Mouse (Mus musculus): ENCODE results near the gene Slc22a22.
A peak's percentile ranks its signal among the peaks of the same experiment; 100 is the strongest.

Slc22a22 gene

DNA sequence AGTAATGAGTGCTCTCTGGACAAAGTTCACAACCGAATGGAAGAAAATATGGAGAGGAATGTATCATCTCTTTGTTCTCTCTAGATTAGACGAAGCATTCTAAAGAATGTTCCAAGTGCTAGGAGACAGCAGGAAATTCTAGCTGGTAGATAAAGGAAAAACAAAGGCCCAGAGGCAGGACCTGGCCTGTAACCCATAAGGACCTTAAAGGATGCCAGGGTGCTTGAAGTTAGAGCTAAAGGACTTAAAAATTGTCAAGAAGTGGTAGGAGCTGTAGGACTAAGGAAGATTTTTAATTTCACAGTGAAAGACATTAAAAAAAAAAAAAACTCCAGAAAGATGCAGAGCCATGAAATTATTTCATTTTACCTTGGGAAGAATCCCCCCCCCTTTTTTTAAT lies at the start of gene Slc22a22:
Gene Slc22a22 (minus strand): TSS at position 101 of the 400 bp plus-strand sequence.
- no peak for DNase-seq (ENCODE audit: extremely low read depth, low read depth)

DNA sequence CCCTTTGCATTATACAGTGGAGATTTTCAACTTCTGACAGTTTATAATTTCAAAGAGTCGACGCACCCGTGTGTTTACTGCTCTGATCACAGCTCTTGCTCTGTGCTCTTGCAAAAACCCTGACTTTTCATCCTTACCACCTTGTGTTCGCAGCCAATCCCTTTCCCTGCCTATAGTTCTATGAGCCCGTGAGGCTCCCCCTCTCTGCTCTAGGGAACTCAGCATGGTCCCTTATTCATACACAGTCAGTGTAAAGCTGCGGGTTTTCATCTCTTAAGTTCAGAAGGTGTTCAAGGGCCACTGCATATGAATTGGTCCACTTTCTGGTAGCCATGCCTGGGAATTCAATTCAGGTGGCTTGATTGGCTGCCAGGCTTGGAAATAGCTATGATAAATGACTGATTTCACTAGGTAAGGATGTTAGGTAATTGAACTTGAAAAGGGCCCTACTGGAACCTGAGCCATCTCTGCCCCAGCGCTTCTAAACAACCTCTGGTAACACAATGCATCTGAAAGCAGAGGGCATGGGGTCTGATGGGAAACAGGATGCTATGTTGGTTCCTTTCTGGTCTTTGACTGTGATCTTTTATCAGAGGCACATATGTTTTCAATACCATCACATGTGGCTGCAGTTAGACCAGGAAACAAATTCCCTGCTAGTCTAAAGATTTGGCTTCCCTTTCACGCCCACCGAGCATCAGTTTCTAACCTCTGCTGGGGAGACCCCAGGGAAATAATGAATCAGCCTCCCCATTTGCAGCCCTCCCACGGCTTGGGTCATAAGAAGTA lies 46.3 kb upstream of the Slc22a22 start:
- DNase-seq (ENCODE audit: extremely low read depth, low read depth): no peak

DNA sequence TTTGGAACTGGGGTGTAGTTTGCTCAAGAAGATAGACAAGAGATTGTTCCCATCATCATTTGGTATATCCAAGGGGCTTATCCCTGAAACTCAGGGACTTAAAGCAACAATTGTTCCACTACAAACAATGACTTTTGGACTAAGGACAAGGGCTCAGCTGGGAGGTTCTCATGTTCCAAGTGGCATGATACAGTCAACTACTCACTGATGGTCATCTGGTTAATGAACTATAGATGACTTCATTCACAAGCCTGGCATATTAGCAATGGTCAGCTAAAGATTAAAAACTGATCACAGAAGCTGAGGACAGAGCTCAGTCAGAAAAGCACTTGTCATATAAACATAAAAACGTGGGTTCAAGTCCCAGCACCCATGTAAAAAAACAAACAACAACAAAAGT lies 44.7 kb upstream of the Slc22a22 start:
- DNase-seq (ENCODE audit: extremely low read depth, low read depth): no peak

DNA sequence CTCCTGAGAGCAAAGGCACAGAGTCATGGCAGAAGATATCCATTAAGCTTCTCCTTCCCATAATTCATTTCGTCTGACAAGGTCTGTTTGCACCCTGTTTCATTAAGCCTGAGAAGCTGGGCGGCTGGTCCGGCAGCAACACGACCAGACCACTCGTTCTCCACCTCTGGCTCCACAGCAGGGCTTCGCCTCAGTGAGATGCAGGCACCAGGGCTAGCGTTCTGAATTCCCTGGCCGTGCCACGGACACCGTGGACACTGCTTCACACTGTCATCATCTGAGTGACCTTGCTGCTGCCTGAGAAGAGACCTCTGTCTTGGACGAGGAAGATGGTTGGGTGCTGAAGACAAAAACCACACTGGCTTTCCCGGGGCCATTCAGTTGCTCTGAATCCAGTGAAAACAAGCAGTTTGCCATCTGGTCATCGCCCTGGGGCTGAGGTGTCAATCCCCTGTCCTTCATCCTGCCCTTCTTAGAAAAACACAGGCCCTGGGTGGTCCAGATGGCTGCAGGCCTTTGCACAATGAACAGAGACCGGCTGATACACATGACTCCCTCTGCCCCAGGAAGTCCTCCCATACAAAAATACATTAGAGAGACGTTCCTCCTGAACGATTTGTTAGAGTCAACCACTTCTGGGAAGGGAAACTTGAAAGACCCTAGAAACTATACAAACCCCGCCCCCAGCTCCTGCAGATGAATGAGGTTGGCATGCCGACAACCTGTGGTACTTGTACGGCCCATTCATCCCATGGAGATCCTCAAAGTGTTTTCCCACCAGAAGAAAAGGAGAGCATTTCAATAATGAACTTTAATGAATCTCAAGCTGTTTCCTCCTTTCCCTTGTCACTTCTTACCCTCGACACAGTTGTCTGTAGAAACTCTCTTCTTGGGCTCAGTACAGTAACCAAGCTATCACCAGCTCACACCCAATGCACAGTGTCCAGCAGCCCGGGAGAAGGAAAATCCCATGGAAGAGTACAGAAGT lies 32.1 kb upstream of the Slc22a22 start:
- DNase-seq (ENCODE audit: extremely low read depth, low read depth): no peak

DNA sequence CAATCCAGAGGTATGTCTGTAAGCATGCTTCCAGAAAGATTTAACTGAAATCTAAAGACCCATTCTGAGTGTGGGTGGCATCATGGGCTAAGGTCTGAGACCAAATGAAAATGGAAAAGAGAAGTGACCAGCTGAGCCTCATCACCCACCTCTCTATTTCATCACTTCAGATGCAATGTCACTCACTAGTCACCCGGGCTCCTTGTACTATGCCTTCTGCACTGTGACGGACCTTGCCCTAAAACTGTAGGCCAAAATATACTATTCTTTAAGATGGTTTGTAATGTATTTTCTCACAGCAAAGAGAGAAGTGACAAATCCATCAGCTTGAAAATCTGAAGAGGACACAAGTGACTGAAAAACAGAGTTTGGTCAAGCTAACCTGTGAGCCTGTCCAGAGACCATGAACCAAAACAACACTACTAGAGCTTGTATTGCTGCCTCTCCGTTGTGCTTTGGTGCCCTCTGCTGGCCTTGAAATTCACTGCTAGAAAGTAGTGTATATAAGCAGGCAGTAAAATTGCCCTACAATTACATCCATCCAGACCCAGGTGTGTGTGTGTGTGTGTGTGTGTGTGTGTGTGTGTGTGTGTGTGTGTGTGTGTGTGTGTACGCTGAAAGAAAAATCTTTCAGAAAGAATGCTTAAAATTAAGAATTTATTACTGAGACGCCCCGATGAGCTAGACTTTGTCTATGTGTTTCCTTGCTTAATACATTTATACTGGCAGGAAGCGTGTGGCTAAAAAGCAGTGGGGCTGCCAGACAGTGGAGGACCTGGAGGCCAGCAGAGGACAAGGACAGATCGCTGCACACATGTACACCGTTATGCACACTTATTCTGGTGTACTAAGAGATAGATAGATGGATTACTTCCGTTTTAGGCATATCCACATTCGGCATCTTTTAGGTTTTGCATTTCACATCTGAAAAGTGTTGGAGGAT lies 31.1 kb upstream of the Slc22a22 start:
- peak; percentile 28 for DNase-seq (ENCODE audit: extremely low read depth, low read depth)

DNA sequence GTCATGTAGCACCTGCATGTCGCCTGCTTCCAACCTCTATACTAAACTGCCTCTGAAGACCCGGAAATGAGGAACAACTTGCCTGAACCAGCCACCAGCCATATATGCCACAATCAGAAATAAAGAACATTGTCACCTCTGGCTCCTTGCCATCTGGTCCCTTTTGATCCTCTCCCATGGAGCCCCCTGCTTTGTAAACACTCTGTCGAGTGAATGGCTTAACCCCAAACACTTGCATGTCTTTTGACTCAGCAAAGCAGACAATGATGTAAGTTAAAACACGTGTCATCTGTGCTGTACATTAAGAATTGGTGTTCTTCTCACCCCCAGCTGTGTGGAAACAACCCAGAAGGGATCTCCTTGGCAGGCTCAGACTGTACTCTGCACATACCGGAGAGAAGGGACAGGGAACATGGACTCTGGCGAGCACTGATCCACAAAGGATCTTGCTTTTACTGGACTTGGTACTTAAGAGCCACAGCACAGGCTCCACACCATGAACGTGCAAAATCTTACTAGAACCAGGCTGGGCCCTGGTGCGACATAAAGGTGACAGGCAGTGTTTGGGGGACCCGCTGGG lies 26.8 kb upstream of the Slc22a22 start:
- no peak for DNase-seq (ENCODE audit: extremely low read depth, low read depth)

DNA sequence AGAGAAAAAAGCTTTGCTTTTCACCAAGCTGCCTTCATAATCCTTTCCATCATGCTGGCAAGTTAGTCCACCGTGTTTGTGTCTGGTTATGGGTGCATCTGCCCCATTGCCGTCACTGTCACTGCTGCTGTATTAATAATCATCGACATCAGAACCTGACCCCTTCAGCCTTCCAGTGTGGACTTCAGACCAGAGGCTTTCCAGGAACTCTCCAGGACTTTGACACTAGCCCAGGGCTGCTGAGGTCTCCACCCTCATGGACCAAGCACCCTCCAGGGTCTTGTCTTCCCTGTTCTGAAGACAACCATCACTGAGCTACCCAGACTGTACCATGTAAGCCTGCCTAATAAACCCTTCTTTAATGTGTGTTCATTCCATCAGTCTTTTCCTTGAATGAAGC lies 26.2 kb upstream of the Slc22a22 start:
- DNase-seq (ENCODE audit: extremely low read depth, low read depth): no peak

DNA sequence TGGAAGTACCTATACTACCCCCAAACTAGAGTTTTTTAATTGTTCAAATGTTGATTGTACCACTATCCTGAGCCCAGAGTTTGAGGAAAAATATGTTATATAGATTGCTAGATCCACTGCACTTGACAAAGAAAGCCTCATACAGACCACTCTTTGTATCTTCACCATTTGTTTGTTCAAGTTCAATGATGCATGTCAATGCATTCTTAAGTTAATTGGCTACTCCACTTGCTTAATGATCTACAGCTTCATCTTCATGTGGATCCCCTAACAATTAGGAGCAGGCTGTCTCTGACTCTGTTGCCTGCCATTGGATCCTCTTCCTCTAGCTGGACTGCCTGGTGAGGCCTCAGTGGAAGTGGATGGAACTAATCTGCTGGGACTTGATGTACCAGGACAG lies 24.1 kb upstream of the Slc22a22 start:
- no peak for DNase-seq (ENCODE audit: extremely low read depth, low read depth)

DNA sequence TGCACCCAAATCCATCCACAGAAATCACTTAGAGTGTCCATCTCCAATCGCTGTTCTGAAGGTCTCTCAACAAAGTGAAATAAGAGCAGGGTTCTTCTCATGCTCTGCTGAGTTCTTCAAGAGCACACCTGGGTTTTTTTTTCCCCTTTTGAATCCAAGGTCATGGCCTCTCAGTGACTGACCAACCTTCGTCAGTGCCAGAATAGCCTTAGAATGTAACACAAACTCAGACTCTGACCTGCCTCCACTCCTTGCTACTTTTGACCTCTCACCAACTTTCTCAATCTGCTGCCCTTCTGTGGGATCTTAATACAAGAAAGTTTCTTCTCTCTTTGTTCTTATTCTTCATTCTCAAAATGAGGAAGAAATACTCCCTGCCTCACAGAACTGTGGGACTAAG lies 18.7 kb upstream of the Slc22a22 start:
- no peak for DNase-seq (ENCODE audit: extremely low read depth, low read depth)

DNA sequence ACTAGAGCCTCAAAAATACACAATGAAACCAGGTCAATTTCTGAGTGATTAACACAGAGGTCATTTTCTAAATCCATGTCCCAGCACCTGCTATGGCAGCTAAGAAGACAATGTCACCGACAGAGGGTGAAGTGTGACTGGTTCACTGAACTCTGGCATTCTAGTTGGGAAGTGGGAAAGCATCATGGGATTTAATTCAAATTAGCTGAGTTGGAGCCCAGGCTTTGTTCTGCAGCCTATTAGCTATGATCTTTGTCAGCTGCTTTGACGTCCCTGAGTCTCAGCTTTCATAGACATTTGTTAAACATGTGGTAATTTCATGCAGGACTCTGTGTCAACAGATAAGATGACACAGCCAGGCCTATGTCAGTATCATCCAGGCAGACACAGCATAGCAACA lies 5.1 kb upstream of the Slc22a22 start:
- no peak for DNase-seq (ENCODE audit: extremely low read depth, low read depth)

DNA sequence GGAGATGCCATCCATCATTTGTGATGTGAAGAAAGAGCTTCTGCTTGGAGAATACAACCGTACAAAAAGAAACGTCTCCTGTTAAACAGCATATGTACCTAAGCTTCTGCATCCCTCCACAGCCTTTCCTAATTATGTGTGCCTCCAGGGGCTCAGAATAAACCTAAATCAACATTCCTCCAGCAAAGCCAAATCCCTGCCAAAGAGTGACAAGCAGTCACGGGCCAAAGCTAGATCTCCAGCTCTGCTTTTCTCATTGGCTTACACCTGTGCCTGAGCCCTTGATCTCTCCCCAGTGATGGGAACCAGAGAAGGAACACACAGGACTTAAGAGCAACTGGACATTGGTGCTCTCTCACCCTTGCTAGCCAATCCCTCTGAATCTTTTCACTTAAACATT lies 5.8 kb downstream of the Slc22a22 start:
- DNase-seq (ENCODE audit: extremely low read depth, low read depth): no peak

DNA sequence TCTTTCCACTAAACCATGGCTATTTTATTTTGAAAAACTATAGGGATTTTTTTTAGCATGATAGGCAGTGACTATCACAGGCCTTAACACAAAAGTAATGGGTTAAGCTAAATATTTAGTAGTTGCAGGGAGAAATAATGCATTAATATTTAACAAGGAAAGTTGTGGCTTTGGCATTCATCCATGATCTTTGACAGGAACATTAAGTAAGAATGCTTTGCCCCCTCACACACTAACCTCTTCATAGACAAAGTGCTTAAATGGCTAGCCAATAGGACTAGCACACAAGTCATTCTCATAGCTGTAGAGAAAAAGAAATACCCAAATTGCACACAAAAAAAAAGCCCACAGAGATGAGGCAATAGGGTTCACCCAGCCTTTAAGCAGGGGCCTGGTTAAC lies 11.4 kb downstream of the Slc22a22 start:
- no peak for DNase-seq (ENCODE audit: extremely low read depth, low read depth)

DNA sequence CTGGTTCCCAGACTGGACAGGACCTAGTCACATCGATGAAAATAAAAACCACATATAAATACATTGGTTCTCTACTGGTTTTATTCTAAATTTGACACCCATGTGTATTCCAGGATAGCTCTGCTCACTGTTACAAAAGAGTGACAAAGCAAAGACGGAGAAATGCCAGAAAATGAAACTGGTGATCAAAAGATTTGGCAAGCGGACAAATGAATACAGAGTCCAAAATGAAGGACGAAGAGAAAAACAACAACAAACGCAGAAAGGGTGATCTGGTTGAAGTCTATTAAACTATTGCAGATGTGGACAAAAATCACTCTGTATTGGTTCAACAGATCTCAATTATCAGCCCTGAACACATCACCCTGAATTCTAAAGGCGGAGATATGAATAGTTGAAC lies 12.4 kb downstream of the Slc22a22 start:
- DNase-seq (ENCODE audit: extremely low read depth, low read depth): no peak

DNA sequence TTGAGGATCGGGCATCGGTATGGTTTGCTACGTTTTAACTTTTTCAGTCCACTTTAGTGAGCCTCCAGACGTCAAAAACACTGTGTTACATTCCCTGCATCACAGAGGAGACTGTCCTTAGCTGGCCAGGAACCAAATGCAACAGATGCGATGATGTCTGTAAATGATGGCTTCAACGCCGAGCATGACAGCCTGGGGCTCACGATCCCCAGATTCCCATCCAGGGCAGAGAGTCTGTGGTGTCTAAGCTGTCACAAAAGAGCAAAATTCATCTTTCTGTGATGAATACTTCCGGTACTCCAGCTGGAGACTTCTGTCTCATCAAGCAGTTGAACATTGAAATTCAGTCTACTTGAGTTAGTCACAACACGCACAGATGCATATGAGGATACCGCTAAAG lies 13.4 kb downstream of the Slc22a22 start:
- no peak for DNase-seq (ENCODE audit: extremely low read depth, low read depth)

DNA sequence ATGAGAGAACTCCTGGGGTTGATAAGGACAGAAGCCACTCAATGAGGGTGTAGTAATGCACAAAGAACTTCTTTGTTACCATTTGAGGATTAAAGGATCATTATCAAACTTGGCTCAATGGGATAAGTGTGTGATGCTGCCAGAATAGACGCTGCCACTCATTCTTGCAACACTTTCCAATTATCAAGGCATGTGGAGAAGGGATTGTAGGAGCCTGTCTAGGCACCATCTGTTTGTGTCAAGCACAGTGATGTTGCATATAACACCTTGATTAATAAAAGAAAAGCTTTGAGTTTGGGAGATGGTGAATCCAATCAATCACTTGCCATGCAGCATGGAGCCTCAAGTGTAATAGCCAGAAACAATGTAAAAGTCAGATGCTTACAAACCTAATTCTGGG lies 16.1 kb downstream of the Slc22a22 start:
- DNase-seq (ENCODE audit: extremely low read depth, low read depth): no peak

DNA sequence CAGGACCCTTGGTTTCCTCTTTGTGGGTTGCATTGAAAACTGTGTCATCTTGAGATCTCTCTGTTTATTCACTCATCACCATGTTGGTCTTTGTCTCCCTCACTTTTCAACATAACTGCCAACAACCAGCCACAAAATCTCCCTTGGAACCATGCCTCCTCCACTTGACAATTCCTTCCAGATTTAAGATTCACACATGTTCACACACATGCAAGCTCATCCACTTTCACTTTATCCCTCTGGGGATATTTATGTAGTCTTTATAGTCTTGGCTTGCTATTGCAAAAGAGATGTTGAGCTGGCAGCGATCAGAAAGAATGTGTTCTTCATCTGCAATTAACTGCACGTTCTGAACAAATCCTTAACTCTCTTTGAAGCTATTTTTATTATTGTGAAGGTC lies 20.1 kb downstream of the Slc22a22 start:
- no peak for DNase-seq (ENCODE audit: extremely low read depth, low read depth)

DNA sequence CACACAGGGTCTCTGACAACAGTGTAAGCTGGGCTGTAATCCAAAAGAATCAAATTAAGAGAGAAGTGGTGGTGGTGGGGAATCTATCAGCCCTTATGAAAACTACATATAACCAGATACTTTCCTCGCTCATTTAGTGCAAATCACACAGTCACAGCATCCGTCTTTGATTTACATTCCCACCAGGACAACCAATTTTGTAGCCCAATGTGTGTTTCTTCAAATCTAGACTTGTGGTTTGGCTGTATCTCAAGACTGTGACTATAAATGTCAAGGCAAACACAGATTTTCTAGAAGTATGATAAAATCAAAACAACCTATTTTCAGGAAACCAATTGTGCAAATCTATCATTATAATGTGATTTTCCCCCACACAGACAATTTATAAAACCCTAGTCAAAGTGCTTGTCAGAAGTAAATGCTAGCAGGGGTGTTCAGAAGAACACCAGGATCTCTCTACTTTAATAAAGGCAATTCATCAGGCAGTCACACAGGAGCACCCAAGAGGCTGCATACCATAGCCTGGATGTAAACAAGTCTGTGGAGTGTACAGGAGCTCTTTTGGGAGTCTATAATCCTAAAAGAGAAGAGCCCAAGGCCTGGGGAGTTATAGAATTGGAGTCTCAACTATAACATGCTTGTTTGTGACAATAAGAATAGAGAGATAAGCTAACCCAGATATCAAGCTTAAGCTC lies 42.6 kb downstream of the Slc22a22 start:
- DNase-seq (ENCODE audit: extremely low read depth, low read depth): no peak

DNA sequence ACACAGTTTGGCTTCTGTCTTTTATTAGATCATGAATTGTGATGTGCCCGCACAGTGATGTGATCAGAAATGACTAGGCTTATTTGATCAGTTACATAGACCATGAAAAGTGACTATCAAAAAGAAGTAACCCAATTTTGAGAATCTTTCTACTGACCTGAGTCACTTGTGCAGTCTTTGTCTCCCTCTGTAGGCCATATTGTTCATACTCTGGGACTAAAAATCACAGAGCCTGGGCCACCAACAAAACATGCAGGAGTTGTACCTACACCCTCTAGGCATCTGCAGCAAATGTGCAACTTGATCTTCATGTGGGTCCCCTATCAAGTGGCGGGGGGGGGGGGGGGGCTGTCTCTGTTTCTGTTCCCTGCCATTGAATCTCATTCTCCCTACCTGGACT lies 68.9 kb downstream of the Slc22a22 start:
- DNase-seq (ENCODE audit: extremely low read depth, low read depth): no peak

DNA sequence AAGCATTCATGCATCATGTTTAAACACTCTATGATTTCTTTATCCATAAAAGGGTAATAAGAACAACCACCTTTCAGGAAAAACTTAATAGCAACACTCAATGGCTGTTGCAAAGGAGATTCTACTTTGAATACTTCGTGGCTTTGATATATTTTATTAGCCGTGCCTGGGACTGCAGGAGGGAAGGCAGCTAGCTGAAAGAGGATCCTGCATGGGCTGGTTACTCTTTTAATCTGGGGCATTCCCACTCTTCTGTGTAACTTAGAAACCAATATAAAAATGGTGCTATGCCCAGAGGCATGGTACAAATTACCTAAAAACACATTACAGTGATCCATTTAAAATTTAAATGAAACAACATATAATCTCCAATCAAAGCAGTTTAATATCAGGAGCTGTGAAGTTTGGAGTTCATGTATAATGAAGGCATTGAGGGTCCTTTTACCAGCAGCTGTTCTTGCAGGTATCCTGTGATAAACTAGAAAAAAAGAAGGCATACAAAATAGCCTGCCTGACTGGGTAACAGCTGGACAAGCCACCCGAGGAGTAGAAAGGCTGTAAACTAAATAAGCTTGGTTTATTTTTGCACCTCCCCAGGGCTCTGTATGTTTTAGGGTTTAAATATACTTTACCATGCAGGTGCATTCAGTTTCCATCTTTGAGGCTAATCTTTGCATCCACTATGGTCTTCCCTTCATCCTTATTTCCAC lies 78.8 kb downstream of the Slc22a22 start:
- DNase-seq (ENCODE audit: extremely low read depth, low read depth): no peak

DNA sequence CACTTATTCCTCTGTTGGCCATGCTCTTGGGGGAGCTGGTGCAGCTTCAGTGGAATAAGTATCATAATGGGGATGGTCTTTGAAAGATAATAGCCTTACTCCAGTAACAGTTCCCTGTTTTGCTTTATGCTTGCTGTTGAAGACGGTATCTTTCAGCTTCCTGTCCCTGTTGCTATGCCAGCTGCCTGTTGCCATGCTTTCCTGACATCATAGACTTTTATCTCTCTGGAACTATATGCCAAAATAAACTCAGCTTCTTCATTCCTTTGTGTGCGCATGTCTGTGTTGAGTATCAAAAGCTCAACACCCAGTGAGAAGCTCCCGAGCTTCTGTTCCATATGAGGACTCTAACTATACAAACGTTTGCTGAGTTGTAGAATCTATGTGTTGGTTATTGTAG lies 83.4 kb downstream of the Slc22a22 start:
- DNase-seq (ENCODE audit: extremely low read depth, low read depth): no peak

Data from MEL-GATA-1-ER (cell line).